Mouse (Mus musculus): ENCODE results near the gene Pax2. TPM values are rescaled to one million over a fixed set of nuclear protein-coding genes. Genes with fewer than 3 reads are reported as not detected.

Gene Pax2
- total RNA-seq, 4 experiments from 2014 or later = not detected

DNA sequence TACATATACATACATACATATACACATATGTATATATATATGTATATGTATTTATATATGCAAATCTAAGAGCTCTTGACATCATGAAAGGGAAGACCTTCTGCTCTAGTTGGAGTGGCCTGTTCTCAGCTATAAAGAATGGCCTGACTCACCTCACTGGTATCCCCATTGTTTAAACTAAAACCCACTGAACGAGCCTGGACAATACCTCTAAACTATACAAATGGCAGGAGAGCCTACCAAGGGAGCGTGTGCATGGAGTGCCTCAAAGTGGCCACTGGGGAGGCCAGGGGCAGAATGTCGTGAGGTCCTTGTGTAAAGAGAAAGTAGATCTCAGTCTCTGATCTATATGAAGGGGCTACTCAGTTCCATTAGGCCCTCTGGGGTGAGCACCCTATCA lies 26.1 kb downstream of the Pax2 start:
- DNase-seq (ENCODE audit: low spot score in 2 of 2) = no peak

DNA sequence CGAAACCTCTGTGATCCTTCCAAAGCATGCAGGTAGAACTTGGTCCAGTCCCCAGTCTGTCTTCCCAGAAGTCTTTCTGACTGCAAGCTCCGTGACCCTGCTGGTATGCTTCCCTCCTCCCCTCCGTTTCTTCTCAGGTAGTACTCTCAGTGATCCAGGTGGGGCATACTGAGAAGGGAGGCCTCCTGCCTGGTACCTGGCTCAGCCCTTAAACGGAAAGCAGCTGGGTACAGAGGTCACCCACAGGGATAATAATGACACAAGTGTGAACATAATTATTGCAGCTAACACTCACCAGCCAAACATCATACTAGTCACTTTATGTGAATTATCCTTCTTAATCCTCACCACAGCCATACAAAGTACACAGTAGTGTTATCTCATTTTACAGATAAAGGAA lies 28.5 kb downstream of the Pax2 start:
- DNase-seq (ENCODE audit: low spot score in 2 of 2) = no peak

DNA sequence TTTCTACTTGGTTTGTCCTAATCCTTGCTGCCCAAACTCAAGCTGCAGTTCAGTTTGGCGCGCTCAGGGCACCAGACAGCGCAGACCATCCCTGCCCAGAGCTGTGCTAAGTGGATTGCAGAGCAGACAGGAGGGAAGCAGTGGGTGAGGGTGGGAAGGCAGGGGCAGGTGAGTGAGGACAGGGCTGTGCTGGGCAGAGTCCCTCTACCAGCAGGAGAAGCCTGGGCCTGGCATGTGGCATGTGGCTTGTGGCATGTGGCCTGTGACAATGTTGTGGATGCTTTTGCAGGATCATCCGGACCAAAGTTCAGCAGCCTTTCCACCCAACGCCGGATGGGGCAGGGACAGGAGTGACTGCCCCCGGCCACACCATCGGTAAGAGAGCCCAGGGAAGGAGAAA lies 32.6 kb downstream of the Pax2 start:
- DNase-seq (ENCODE audit: low spot score in 2 of 2) = no peak

DNA sequence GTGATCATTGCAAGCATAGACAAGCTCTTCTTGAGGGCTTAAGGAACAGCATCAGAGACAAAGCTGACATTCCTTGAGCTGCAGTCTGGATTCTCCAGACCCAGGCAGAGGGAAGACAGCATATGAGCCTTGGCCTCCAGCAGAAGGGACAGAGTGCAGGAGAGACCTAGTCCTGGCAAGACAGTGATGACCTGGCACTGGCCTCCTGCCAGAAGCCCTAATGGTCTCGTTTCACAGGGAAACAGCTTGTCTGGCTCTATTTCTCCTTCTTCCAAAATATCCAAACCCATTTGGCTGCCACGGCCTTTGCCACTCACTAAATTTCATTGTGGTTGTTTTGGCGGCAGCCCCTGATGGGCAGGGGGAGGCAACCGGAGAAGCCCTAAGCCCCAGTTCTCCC lies 36.1 kb downstream of the Pax2 start:
- no peak for DNase-seq (ENCODE audit: low spot score in 2 of 2)

DNA sequence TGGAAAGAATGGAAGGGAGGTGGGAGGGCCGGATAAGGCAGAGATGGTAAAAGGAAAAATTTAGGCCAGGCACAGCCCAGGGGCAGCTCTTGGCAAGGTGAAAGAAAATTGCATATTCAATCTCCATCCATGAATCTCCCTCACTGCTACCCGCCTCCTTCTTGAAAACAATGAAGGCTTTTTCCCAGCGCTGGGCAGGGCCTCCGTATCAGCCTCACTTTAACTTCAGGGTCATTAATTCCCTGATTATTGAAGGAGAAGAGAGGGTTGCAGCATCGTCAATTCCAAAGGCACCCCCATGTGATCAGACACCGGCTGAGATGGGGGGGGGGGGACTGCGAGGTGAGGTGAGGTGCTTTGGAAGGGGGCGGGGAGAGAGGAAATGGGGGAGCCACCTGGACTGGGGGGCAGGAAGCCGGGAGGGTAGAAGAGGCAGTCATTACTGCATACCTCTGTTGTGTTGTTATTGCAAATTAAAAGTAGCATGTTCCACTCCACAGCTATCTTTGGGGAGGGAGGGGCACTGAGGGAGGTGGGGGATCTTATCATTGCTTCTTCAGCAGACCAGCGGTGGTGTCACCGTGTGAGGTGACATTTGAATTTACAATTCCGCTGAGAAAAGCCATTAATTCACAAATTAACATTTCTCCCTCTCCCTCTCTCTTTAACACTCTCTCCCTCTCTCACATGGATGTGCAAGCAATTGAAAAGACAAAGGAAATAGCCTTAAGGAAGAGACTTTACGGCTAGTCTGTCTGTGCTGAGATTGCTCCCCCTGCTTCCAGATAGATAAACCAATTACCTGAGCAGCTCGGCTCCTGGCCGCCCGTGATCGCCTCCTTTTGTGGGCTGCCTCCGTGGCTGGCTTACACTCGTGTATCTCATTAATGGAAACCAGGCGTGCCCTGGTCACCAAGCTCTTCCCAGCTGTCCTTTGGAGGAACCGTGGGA lies 41.5 kb downstream of the Pax2 start:
- no peak for DNase-seq (ENCODE audit: low spot score in 2 of 2)

DNA sequence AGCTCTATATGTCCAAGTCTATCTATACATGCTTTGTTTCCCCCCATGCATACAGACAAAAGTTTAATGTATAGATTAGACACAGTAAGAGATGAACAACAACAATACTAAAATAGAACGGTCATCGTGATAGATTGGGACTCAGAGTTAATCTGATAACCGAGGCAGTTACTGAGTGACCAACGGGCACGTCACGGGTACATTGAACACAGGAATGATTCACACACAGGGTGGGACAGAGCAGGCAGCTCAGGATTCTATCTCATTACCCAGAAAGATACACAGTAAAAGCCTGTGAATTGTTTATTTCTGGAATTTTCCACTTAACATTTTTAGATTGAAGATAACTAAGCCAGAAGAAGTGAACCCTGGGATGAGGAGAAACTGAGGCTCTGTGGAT lies 42.9 kb downstream of the Pax2 start:
- DNase-seq (ENCODE audit: low spot score in 2 of 2) = no peak

DNA sequence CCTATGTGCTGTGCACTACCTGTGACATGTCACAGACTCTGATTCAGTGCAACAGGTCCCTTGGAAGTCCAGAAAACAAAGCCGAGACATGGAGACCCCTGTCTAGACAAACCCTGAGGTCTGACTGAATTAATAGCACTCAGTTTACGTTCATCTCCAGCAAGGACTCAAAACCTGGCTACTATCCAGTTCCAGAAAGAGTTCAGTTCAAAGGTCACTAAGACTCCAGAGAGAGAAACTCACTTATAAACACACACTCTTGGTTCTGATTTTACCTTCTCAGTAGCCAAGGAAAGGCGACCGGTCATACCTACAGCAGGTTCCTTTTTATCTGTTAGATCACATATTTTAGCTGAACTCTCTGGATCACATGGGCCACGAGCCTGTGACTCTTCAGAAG lies 43.3 kb downstream of the Pax2 start:
- no peak for DNase-seq (ENCODE audit: low spot score in 2 of 2)

DNA sequence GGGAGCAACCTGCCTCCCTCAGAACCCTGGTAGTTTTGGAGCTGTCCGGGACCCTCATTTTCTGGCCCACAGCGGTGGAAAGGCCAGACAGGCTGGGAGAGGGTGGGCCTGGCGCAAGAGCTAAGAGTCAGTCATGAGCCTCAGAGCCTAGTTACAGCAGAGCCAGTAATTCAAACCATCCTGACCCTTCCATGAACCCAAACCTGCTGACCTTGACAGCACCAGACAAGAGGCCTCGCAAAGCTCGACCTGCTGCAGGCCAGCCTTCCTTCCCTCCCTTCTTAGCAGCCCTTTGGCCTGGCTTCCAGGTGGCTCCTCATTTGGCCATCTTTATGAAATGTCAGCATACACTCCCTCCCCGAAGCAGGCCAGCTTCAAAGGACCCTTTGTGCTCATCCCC lies 44.5 kb downstream of the Pax2 start:
- DNase-seq (ENCODE audit: low spot score in 2 of 2) = no peak

DNA sequence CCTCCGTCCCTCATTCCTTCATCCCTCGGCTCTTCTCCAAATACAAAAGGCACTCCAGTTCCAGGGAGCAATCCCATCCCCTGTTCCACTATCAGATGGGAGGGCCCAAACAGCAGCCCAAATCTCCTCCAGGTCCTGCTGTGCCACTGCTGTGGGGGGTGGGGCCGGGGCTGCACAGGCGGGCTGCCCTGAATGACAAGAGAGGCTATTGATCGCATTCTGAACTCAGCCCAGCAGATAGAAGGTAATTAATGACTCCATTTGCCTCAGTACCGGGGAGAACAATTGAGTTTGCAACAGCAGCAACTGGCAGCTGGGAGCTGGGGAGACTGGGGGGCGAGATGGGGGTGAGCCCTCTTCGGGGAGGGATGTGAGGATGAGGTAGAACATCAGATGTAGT lies 52.9 kb downstream of the Pax2 start:
- DNase-seq (ENCODE audit: low spot score in 2 of 2) = no peak

DNA sequence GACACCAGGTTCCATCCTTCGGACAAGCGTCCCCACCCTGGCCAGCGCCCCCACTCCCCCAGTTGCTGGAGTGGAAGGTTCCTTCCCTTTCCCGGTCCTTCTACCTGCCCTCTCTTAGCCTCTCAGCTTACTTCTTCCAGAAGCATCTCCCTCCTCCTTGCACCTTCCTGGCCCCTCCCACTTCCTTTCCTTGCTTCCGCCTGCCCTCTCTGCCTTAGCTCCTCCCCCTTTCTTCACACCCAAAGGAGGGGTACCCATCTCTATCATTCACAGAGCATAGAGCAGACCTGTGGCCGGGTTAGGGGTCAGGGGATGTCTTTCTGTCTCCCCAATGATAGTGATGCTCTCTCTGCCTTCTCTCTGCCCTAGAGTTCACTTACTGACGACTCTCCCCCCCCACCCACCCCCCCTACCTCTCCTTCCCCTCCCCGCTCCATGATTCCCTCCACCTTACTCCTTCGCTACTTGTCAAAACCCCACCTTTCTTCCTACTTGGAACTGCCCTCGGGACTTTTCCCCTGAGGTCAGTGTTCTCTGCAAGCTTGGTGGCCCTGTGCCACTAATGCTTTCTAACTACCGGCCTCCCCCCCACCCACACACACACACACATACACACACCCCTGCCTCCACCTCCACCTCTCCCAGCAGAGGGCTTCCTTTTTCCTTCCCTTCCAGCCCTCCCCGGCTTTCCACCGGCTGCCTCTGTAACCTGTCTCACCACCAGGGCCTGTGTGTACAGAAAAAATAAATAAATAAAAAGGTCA lies 57.0 kb downstream of the Pax2 start:
- DNase-seq (ENCODE audit: low spot score in 2 of 2) = no peak

DNA sequence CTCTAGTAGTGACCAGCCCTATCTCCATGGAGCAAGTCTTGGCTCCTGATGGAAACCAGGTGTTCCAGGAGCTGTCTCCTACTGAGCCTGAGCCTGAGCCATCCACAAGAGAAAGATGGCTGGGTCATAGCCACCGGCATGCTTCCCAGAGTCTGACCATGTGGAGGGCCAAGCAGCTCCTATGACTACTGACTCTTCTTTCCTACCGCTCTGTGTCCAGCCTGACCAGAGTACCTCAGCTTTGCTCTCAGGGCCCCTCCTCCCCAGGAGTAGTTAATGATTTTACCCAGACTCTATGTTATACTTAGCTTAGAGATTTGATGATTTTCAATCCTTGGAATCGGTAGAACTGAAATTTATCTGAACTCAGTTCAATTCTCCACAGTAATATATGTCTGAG lies 59.3 kb downstream of the Pax2 start:
- DNase-seq (ENCODE audit: low spot score in 2 of 2) = no peak

DNA sequence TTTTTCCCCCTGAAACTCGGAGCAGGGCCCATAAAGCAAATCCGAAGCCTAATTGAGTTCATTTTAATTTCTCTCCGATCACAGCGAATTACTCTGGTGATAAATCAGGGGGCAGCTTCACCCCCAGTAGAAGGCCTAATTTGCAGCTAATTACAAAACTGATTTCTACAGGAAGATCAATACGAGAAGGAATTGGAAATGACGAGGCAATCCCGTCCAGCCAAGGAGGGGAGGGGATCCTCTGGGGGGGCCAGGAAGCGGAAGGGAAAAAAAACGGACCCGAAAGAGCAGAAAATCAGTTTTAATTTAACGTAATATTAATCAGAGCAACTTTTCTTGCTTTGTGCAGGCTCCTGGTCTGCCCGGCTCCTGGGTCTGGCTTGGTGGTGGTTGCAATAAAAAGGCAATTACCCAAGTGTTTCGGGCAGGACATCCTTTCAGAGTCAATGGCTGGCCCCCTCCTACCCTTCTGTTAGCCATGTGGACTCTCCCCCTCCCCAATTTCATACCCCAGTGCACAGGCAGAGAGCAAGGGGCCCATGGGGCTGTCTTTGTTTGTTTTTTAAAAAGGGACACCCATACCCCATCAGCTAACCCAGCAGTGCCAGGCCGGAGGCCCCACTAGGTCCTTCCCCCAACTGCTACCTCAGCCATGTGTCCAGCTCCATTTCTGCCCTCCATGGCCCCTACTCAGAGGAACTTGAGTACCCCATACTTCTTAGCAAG lies 61.7 kb downstream of the Pax2 start:
- DNase-seq (ENCODE audit: low spot score in 2 of 2) = no peak

DNA sequence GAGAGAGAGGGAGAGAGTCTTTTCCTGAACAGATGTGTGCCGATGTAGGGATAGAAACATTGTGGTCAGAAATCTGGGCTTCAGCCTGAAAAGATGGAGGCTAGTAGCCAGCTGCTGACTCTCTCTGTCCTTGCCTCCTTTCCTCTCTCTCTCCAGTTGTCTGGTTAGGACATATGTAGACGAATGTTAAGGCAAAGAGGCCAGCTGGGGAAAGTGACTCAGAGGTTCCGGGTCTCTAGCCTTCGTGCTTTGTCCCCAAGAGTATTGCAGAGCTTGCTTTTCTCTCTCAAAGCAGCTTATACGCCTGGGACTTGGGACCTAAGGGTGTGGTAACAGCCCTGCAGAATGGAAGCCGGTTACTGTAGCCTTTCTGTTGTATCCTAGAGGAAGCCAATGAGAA lies 62.8 kb downstream of the Pax2 start:
- no peak for DNase-seq (ENCODE audit: low spot score in 2 of 2)

DNA sequence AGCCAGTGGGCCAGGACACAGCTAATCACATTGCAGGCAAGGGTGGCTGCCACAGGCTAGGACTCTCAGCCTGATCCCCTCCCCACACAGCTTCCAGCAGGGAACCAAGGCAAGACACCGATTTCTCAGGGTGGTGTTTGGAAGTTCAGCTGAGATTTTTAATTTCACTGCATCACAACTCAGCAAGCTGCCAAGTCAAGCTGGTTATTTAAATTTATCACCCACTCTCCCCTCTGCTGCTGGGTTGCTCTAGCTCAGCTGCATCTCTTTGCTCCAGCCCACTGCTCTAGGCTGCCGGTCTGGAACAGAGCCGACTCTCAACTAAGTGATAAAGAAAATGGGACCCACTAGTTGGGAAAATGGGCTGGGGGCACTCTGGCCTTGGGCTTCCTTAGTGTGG lies 65.7 kb downstream of the Pax2 start:
- no peak for DNase-seq (ENCODE audit: low spot score in 2 of 2)

DNA sequence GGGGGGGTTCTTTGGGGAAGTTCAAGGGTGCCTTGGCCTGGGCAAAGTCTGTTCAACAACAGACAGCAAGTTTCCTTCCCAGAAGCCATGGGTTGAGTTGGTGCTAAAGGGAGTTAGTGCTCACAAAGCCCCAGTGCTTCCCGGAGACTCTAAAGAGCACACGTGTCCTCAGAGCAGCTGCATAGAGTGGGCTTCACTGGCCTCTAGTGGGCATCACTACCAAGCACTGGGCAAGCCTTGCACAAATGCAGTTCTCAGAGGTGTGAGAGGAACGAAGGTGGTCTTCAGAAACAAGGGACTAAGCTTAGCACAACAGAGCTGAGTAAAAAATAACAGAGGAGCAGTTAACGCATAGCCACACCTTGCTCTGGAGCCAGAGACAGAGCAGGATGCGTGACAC lies 66.5 kb downstream of the Pax2 start:
- no peak for DNase-seq (ENCODE audit: low spot score in 2 of 2)

DNA sequence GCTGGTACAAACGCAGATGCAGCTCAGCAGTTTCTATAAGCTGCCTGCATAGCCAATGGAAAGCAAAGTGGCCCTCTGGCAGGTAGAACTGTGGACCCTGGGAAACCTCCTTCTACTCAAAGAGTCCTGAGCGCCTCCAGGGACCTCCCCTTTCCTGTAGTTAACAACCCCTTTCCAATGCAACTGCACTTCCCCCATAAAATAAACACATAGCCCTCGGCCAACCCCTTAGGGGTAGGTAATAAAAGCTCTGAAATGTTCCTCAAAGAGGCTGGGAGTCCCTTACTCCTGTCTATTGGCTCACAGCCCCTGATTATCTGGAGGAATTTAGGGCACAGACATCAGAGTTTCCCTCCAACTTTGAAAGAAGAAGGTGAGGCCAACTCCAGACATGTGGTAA lies 67.8 kb downstream of the Pax2 start:
- DNase-seq (ENCODE audit: low spot score in 2 of 2) = no peak

DNA sequence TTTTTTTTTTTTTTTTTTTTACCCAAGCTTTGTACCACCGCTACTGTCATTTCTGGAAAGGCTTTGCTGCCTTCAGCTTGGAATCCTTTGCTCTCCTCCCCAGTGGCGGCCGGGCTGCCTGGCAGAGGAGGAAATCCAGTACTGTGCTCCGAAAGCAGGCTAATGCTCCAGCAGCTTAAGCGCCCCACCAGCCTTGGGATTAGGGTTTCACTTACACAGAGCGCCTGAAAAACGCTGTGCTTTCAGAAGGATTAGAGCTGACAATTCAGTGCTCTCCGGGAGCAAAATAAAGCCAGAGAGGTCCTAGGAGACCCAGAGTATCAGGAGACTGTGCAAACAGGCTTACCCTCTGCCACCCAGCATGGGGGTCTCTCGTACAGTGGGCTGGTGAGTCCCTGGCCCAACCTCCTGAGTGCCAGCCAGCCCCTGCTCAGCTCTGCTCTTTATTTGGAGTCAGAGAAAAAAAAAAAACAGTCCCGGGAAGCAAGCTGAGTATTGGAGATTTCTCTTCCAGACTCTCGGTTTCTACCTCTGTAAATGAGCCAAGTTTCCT lies 69.4 kb downstream of the Pax2 start:
- DNase-seq (ENCODE audit: low spot score in 2 of 2) = no peak

DNA sequence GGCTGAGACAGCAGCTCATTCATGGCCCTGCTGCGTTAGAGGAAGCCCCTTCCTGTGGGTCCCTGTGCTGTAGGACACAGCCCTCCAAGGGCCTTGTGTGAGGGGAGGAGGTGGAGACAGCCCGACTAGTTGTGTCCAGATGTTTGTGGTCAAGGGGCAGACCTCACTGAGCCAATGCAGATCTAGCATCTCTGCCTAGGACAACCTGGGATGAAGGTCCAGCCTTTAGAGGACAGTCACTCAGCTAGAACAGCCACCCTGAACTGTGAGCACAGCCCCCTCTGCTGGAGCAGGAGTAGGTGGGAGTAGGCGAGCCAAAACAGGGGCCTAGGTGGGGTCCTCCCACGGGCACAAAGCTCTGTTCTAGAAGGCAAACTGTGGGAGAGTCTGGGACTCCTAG lies 70.0 kb downstream of the Pax2 start:
- DNase-seq (ENCODE audit: low spot score in 2 of 2) = no peak

DNA sequence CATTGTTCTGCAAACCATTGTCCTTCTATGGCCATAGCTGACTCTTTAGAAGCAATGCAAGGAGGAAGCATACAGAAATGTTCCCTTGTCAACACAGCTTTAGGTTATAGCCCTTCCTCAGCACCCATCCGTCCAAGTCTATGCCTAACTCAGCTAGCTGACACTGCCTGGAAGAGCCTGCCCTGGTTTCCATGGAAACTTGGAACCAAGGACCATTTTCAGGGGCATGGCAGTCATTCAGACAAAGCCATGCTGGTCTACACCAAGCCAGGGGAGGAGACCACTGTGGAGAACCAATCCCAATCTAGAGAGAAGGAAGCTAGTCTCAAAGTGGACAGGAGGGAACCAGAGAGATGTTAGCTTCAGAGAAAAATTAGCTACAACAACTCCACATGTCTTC lies 77.5 kb downstream of the Pax2 start:
- DNase-seq (ENCODE audit: low spot score in 2 of 2) = no peak

DNA sequence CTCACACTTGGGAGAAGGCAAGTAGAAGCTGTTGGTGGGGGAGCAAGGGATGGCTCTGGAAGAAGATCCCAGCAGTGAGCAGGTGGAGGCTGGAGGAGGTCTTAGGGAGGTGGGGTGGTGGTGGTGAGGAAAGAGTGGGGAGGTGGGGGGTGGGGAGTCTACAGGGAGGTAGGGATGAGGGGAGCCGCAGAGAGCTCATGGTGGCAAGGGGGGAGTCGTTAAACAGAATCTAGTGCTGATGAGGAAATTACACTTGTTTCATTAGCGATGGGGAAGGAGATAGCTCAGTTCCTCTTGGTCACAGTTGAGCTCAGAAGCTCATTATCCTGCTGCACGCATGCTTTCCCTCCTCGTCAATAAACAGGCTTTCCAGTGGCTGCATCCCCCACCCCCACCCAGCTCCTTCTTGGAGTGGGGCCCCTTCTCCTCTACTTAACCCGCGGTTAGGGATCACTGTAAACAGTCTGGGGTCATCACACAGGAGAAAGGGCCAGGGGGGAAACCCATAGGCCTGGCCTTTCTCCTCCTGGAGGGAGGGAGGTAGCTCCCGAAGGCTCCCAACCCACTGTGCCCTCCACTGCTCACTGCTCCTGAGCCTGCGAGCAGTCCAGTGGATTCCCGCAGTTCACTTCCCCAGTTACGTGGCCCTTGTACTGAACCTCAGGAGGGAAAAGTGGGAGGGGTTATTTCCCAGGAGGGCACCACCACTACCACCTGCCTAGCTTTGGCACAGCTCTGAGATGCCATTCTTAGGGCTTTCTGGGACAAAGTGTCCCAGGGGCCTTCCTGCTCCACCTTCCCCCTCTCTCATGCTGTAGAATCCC lies 78.6 kb downstream of the Pax2 start:
- no peak for DNase-seq (ENCODE audit: low spot score in 2 of 2)

Measured in gastrocnemius, adult 8-10 months (tissue).